Mouse (Mus musculus) naive thymus-derived CD4-positive, alpha-beta T cell, adult 2 months (primary cell): Measurements from ENCODE around the gene Ube2i.

Experiments used
- DNase-seq: peaks from one replicate; pipeline ENCODE4 v3.0.0-alpha.2; 2011; ENCODE audit warnings: low read depth

The Ube2i gene

GRCm38 (mm10) chr17:25218967-25219366 is 55.5 kb downstream of the Ube2i start:
- no peak for DNase-seq

- no peak for DNase-seq
Measured at GRCm38 (mm10) chr17:25215431-25215830, 59.0 kb downstream of the Ube2i start.
